Mouse (Mus musculus) liver, adult 2 months (tissue): Measurements from ENCODE around the gene Cdcp2. TPM values are rescaled to one million over a fixed set of nuclear protein-coding genes. Genes with fewer than 3 reads are reported as not detected.
A peak's percentile ranks its signal among the peaks of the same experiment; 100 is the strongest.

ENCODE experiments used
- DNase-seq: peaks from one replicate; pipeline ENCODE4 v3.0.0-alpha.2; 2011; ENCODE audit warnings: low read depth, low spot score; ENCODE audit errors: extremely low read depth
- H3K27ac ChIP-seq: fragments of 200-500 bp; replicated peaks from 2 replicates; pipeline ENCODE4 v1.5.1; 2012; ENCODE audit warnings: low read depth, mild to moderate bottlenecking, control low read depth, inconsistent platforms, low read length; ENCODE audit not compliant: insufficient read depth
- H3K27me3 ChIP-seq: fragments of 200-500 bp; 2 replicates; pipeline ENCODE4 v1.6.1; 2012; ENCODE audit warnings: mild to moderate bottlenecking, moderate library complexity, low read length, inconsistent platforms; ENCODE audit not compliant: control insufficient read depth, insufficient read depth
- H3K36me3 ChIP-seq: fragments of 200-500 bp; 2 replicates; pipeline ENCODE4 v1.6.1; 2012; ENCODE audit warnings: low read length, inconsistent platforms; ENCODE audit not compliant: control insufficient read depth, insufficient read depth
- H3K4me1 ChIP-seq: fragments of 200-500 bp; 2 replicates; pipeline ENCODE4 v1.6.1; 2011; ENCODE audit warnings: low read length; ENCODE audit not compliant: control insufficient read depth, insufficient read depth
- H3K4me3 ChIP-seq: fragments of 200-500 bp; 2 replicates; pipeline ENCODE4 v1.5.1; 2011; ENCODE audit warnings: low read depth, mild to moderate bottlenecking, control low read depth, low read length, moderate library complexity; ENCODE audit not compliant: insufficient read depth
- H3K79me2 ChIP-seq: fragments of 200-500 bp; 2 replicates; pipeline ENCODE4 v1.6.1; 2012; ENCODE audit warnings: inconsistent platforms, mild to moderate bottlenecking, low read length, moderate library complexity; ENCODE audit not compliant: control insufficient read depth, insufficient read depth
- H3K9ac ChIP-seq: fragments of 200-500 bp; 2 replicates; pipeline ENCODE4 v1.6.1; 2012; ENCODE audit warnings: low read depth, mild to moderate bottlenecking, control low read depth, inconsistent platforms, low read length
- CTCF ChIP-seq: fragments of 200-500 bp; IDR thresholded peaks from 2 replicates; pipeline ENCODE4 v1.5.1; 2011; ENCODE audit warnings: low read depth, low read length, control low read depth
- POLR2A ChIP-seq: fragments of 200-500 bp; IDR thresholded peaks from 2 replicates; pipeline ENCODE4 v1.6.1; 2011; ENCODE audit warnings: low read length, control low read depth; ENCODE audit not compliant: insufficient read depth; ENCODE audit errors: extremely low read depth
- WGBS: fragments of 180-500 bp; shearing (Covaris S2); methylation state at CpG from one replicate; pipeline ENCODE4 v1.1.7; 2018; 5-methylcytosine and 5-hydroxymethylcytosine counted together
- polyA plus RNA-seq: library from polyadenylated mRNA; depleted of rRNA; stranded (reverse); fragments of >200 nt; gene quantifications from 2 replicates; pipeline ENCODE4 v1.2.3, GENCODE M21; 2012; rRNA removed
- total RNA-seq: library from RNA; depleted of rRNA; stranded (reverse); fragments of >200 nt; gene quantifications from 2 replicates; pipeline ENCODE4 v1.2.3, GENCODE M21; 2014; rRNA removed

Cdcp2 gene
- total and polyA plus RNA-seq, 2 experiments = not detected

- peaks cover 3% of the 10 kb centered on the region; the same call in 1 of the 2 replicates for H3K79me2 ChIP-seq
- TF ChIP-seq POLR2A (no peak), CTCF (no peak)
- DNase-seq = peak; percentile 96
- 31% methylated on average over 4 of the region's 4 CpGs for WGBS
- H3K27me3 ChIP-seq = no peaks in the 10 kb centered on the region
- no peak overlapping the region for H3K9ac ChIP-seq
- H3K27ac ChIP-seq = peak overlapping the region; percentile 76
- no peak overlapping the region for H3K4me3 ChIP-seq
- no peaks in the 10 kb centered on the region for H3K36me3 ChIP-seq
- H3K4me1 ChIP-seq = peaks cover 41% of the 10 kb centered on the region
These were observed 60.3 kb downstream of the Cdcp2 start for GRCm38 (mm10) chr4:107156983-107157401.

- Histone ChIP-seq H3K27me3 (no peaks in the 10 kb centered on the region), H3K79me2 (peaks cover 6% of the 10 kb centered on the region; the same call in 1 of the 2 replicates), H3K9ac (no peak overlapping the region), H3K27ac (peak overlapping the region; percentile 54), H3K36me3 (0 out of 2 replicates have a peak, but pooled peaks cover 2% of the 10 kb centered on the region), H3K4me3 (no peak overlapping the region), H3K4me1 (peaks cover 31% of the 10 kb centered on the region)
- TF ChIP-seq POLR2A = no peak
- TF ChIP-seq CTCF = no peak
- 48% methylated on average over 11 of the region's 11 CpGs for WGBS
- DNase-seq = peak; percentile 56
These were observed 62.6 kb downstream of the Cdcp2 start for GRCm38 (mm10) chr4:107159166-107159773.

GRCm38 (mm10) chr4:107160181-107160580, 63.5 kb downstream of the Cdcp2 start:
- Histone ChIP-seq H3K79me2 (peaks cover 6% of the 10 kb centered on the region; the same call in 1 of the 2 replicates), H3K27me3 (no peaks in the 10 kb centered on the region), H3K36me3 (peaks cover 2% of the 10 kb centered on the region; the same call in 1 of the 2 replicates), H3K9ac (no peak overlapping the region), H3K4me1 (peaks cover 31% of the 10 kb centered on the region), H3K27ac (peak overlapping the region; percentile 81), H3K4me3 (no peak overlapping the region)
- 23% methylated on average over 8 of the region's 8 CpGs for WGBS
- peak; percentile 96 for DNase-seq
- no peak for TF ChIP-seq CTCF
- no peak for TF ChIP-seq POLR2A

Other genes starting within 250 kb of the Cdcp2 start
- 12.9 and 19.8 TPM in 2 replicates for gene Ssbp3, start 186.2 kb upstream of the Cdcp2 start, total RNA-seq
- gene Ssbp3, start 186.2 kb upstream of the Cdcp2 start, polyA plus RNA-seq = 32.8 and 36.7 TPM in 2 replicates
- 16.7 and 20.3 TPM in 2 replicates for gene Mrpl37, start 30.0 kb upstream of the Cdcp2 start, total RNA-seq
- 51.8 and 51.9 TPM in 2 replicates for gene Mrpl37, start 30.0 kb upstream of the Cdcp2 start, polyA plus RNA-seq
- 9.3 and 9.8 TPM in 2 replicates for gene Cyb5rl, start 29.9 kb upstream of the Cdcp2 start, total RNA-seq
- gene Cyb5rl, start 29.9 kb upstream of the Cdcp2 start, polyA plus RNA-seq = 10.7 and 11.0 TPM in 2 replicates
- 287 and 344 TPM in 2 replicates for gene Tmem59, start 81.5 kb downstream of the Cdcp2 start, total RNA-seq
- gene Tmem59, start 81.5 kb downstream of the Cdcp2 start, polyA plus RNA-seq = 348 and 393 TPM in 2 replicates
- gene Tceanc2, start 82.2 kb downstream of the Cdcp2 start, total RNA-seq = 5.6 and 6.6 TPM in 2 replicates
- 4.2 and 5.3 TPM in 2 replicates for gene Tceanc2, start 82.2 kb downstream of the Cdcp2 start, polyA plus RNA-seq
- not detected in 2 replicates for gene Ldlrad1, start 112.3 kb downstream of the Cdcp2 start, total RNA-seq
- gene Ldlrad1, start 112.3 kb downstream of the Cdcp2 start, polyA plus RNA-seq = 0.11 TPM in 1 of 2 replicates, not detected in the other
- gene Lrrc42, start 156.6 kb downstream of the Cdcp2 start, total RNA-seq = 8.3 and 11.4 TPM in 2 replicates
- 6.3 and 6.6 TPM in 2 replicates for gene Lrrc42, start 156.6 kb downstream of the Cdcp2 start, polyA plus RNA-seq
- gene Hspb11, start 156.7 kb downstream of the Cdcp2 start, total RNA-seq = 9.1 and 10.2 TPM in 2 replicates
- gene Hspb11, start 156.7 kb downstream of the Cdcp2 start, polyA plus RNA-seq = 0.85 and 2.0 TPM in 2 replicates
- 89.3 and 378 TPM in 2 replicates for gene Dio1, start 210.3 kb downstream of the Cdcp2 start, total RNA-seq
- gene Dio1, start 210.3 kb downstream of the Cdcp2 start, polyA plus RNA-seq = 153 and 184 TPM in 2 replicates
- 42.2 and 52.3 TPM in 2 replicates for gene Yipf1, start 217.5 kb downstream of the Cdcp2 start, total RNA-seq
- gene Yipf1, start 217.5 kb downstream of the Cdcp2 start, polyA plus RNA-seq = 38.0 and 38.7 TPM in 2 replicates